Mouse (Mus musculus): ENCODE measurements around the gene Cpped1. TPM values are rescaled to one million over a fixed set of nuclear protein-coding genes. Genes with fewer than 3 reads are reported as not detected.

The Cpped1 gene
- polyA plus RNA-seq, 1 experiment = 0.37 TPM

GRCm38 (mm10) chr16:11900341-11900740, 8.9 kb downstream of the Cpped1 start:
- Histone ChIP-seq H3K4me3 (replicated peaks) (no peak overlapping the region), H3K9me3 (ENCODE audit: control insufficient read depth, low read length) (no peaks in the 10 kb centered on the region), H3K4me1 (ENCODE audit: control insufficient read depth) (peaks cover 2% of the 10 kb centered on the region), H3K36me3 (ENCODE audit: control insufficient read depth) (peaks cover 18% of the 10 kb centered on the region), H3K27me3 (ENCODE audit: control insufficient read depth) (no peaks in the 10 kb centered on the region)
- TF ChIP-seq GATA1 (IDR thresholded peaks at IDR 0.05; ENCODE audit: low read length) (no peak), TAL1 (IDR thresholded peaks at IDR 0.05; ENCODE audit: low read length) (no peak)

GRCm38 (mm10) chr16:11896411-11896810, 12.8 kb downstream of the Cpped1 start:
- TF ChIP-seq GATA1 (IDR thresholded peaks at IDR 0.05; ENCODE audit: low read length) (no peak), TAL1 (IDR thresholded peaks at IDR 0.05; ENCODE audit: low read length) (no peak)
- H3K4me3 ChIP-seq (replicated peaks) = no peak overlapping the region
- no peaks in the 10 kb centered on the region for H3K27me3 ChIP-seq (ENCODE audit: control insufficient read depth)
- H3K36me3 ChIP-seq (ENCODE audit: control insufficient read depth) = peaks cover 16% of the 10 kb centered on the region
- H3K9me3 ChIP-seq (ENCODE audit: control insufficient read depth, low read length) = no peaks in the 10 kb centered on the region
- peaks cover 2% of the 10 kb centered on the region for H3K4me1 ChIP-seq (ENCODE audit: control insufficient read depth)

- Histone ChIP-seq H3K9me3 (ENCODE audit: control insufficient read depth, low read length) (no peaks in the 10 kb centered on the region), H3K4me1 (ENCODE audit: control insufficient read depth) (peaks cover 2% of the 10 kb centered on the region), H3K36me3 (ENCODE audit: control insufficient read depth) (peaks cover 8% of the 10 kb centered on the region), H3K27me3 (ENCODE audit: control insufficient read depth) (no peaks in the 10 kb centered on the region), H3K4me3 (replicated peaks) (no peak overlapping the region)
- TF ChIP-seq TAL1 (IDR thresholded peaks at IDR 0.05; ENCODE audit: low read length) (no peak), GATA1 (IDR thresholded peaks at IDR 0.05; ENCODE audit: low read length) (no peak)
Observed at GRCm38 (mm10) chr16:11894877-11895276, 14.4 kb downstream of the Cpped1 start.

DNA sequence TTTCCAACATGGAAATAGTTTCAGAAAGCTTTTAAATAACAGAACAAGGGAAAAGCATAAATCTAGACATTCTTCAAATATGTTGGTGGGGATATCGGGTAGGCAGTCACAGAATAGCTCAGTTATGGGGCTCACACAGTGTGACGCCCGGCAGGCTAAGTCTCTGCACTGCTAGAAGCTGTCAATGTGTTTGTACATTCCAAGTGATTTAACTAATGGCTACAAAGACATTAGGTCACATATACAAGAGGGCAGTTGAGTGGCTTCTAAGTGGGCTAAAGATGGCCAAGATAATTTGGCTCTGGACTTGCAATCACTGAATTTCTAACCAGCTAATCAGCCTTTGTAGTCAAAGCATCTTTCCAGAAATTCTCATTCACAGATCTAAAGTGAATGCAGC, 19.1 kb downstream of the Cpped1 start:
- H3K4me1 ChIP-seq (ENCODE audit: control insufficient read depth) = no peaks in the 10 kb centered on the region
- no peak overlapping the region for H3K4me3 ChIP-seq (replicated peaks)
- H3K36me3 ChIP-seq (ENCODE audit: control insufficient read depth) = peaks cover 30% of the 10 kb centered on the region
- no peaks in the 10 kb centered on the region for H3K27me3 ChIP-seq (ENCODE audit: control insufficient read depth)
- no peaks in the 10 kb centered on the region for H3K9me3 ChIP-seq (ENCODE audit: control insufficient read depth, low read length)
- no peak for TF ChIP-seq TAL1 (IDR thresholded peaks at IDR 0.05; ENCODE audit: low read length)
- TF ChIP-seq GATA1 (IDR thresholded peaks at IDR 0.05; ENCODE audit: low read length) = no peak

- Histone ChIP-seq H3K4me3 (replicated peaks) (no peak overlapping the region), H3K9me3 (ENCODE audit: control insufficient read depth, low read length) (no peaks in the 10 kb centered on the region), H3K36me3 (ENCODE audit: control insufficient read depth) (peaks cover 35% of the 10 kb centered on the region), H3K27me3 (ENCODE audit: control insufficient read depth) (no peaks in the 10 kb centered on the region), H3K4me1 (ENCODE audit: control insufficient read depth) (no peaks in the 10 kb centered on the region)
- TF ChIP-seq GATA1 (IDR thresholded peaks at IDR 0.05; ENCODE audit: low read length) (no peak), TAL1 (IDR thresholded peaks at IDR 0.05; ENCODE audit: low read length) (no peak)
Observed at GRCm38 (mm10) chr16:11889741-11890140, 19.5 kb downstream of the Cpped1 start.

DNA sequence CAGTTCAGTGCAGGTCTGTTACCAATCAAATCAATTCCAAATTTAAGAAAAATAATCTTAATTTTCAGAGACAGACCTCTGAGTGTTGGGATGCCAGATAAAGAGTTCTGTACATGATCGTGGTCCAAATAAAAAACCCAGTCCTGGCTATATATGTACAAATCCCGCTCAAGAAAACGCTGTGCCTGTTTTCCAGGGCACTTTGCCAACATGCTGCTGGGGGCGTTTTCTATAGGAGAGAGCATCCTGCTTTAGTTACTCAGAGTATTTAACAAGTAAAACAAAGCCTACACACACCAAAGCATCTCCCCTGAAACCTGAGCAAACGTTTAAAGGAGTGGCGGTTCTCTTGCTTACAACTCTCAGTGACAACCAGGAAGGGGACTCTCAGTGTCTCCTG, 27.4 kb downstream of the Cpped1 start:
- Histone ChIP-seq H3K9me3 (ENCODE audit: control insufficient read depth, low read length) (no peaks in the 10 kb centered on the region), H3K4me1 (ENCODE audit: control insufficient read depth) (no peaks in the 10 kb centered on the region), H3K4me3 (replicated peaks) (no peak overlapping the region), H3K36me3 (ENCODE audit: control insufficient read depth) (peaks cover 52% of the 10 kb centered on the region), H3K27me3 (ENCODE audit: control insufficient read depth) (no peaks in the 10 kb centered on the region)
- TF ChIP-seq TAL1 (IDR thresholded peaks at IDR 0.05; ENCODE audit: low read length) = no peak
- no peak for TF ChIP-seq GATA1 (IDR thresholded peaks at IDR 0.05; ENCODE audit: low read length)

- TF ChIP-seq TAL1 (IDR thresholded peaks at IDR 0.05; ENCODE audit: low read length) = no peak
- TF ChIP-seq GATA1 (IDR thresholded peaks at IDR 0.05; ENCODE audit: low read length) = no peak
- H3K36me3 ChIP-seq (ENCODE audit: control insufficient read depth) = peaks cover 48% of the 10 kb centered on the region
Observed at GRCm38 (mm10) chr16:11880461-11880860, 28.8 kb downstream of the Cpped1 start.

GRCm38 (mm10) chr16:11879196-11879595, 30.0 kb downstream of the Cpped1 start:
- TF ChIP-seq GATA1 (IDR thresholded peaks at IDR 0.05; ENCODE audit: low read length) (no peak), TAL1 (IDR thresholded peaks at IDR 0.05; ENCODE audit: low read length) (no peak)
- H3K9me3 ChIP-seq (ENCODE audit: control insufficient read depth, low read length) = no peaks in the 10 kb centered on the region
- no peaks in the 10 kb centered on the region for H3K27me3 ChIP-seq (ENCODE audit: control insufficient read depth)
- peaks cover 37% of the 10 kb centered on the region for H3K36me3 ChIP-seq (ENCODE audit: control insufficient read depth)
- H3K4me3 ChIP-seq (replicated peaks) = no peak overlapping the region
- H3K4me1 ChIP-seq (ENCODE audit: control insufficient read depth) = no peaks in the 10 kb centered on the region

More at GRCm38 (mm10) chr16:11880461-11880860, 28.8 kb downstream of the Cpped1 start:
- no peaks in the 10 kb centered on the region for H3K4me1 ChIP-seq (ENCODE audit: control insufficient read depth)
- H3K9me3 ChIP-seq (ENCODE audit: control insufficient read depth, low read length) = no peaks in the 10 kb centered on the region
- no peak overlapping the region for H3K4me3 ChIP-seq (replicated peaks)
- no peaks in the 10 kb centered on the region for H3K27me3 ChIP-seq (ENCODE audit: control insufficient read depth)

DNA sequence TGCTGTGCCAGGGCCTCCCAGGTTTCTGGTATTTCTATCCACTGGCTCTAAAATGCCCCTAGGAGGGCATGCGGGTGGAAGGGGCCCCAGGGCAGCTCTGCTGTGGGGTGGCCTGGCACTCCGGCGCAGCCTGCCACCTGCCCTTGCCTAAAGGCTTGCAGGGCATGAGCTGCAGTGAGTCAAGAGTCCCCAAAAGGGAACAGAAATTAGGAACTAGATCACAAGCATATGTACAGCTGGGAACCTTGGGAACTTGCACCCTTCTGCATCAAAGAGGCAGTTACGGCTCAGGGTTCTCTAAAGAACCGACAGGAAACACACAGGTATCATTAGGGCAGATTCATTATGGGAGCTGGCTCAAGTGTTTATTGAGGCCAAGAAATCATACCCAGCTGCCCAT, 34.0 kb downstream of the Cpped1 start:
- TF ChIP-seq TAL1 (IDR thresholded peaks at IDR 0.05; ENCODE audit: low read length) = no peak
- TF ChIP-seq GATA1 (IDR thresholded peaks at IDR 0.05; ENCODE audit: low read length) = no peak
- Histone ChIP-seq H3K27me3 (ENCODE audit: control insufficient read depth) (no peaks in the 10 kb centered on the region), H3K4me3 (replicated peaks) (no peak overlapping the region), H3K36me3 (ENCODE audit: control insufficient read depth) (peaks cover 44% of the 10 kb centered on the region), H3K9me3 (ENCODE audit: control insufficient read depth, low read length) (no peaks in the 10 kb centered on the region), H3K4me1 (ENCODE audit: control insufficient read depth) (no peaks in the 10 kb centered on the region)

DNA sequence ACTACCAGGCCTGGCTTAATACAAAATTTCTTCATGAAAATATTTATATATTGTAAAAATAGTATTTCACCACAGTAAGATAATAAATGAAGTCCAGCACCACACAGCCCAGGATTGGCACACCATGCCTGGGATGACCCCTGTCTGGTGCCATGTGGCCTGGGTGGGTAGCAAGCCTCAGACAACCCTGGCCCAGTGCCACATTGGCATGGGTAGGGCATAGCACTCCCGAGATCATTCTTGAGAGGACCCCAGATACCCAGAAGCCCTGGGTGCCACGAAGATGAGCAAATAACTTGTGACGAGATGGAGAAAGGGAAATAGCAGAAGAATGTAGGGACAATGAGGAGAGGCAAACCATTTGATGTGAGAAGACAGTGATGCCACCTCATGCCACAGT, 36.0 kb downstream of the Cpped1 start:
- TF ChIP-seq GATA1 (IDR thresholded peaks at IDR 0.05; ENCODE audit: low read length) (no peak), TAL1 (IDR thresholded peaks at IDR 0.05; ENCODE audit: low read length) (no peak)

More for the DNA sequence above, 36.0 kb downstream of the Cpped1 start:
- Histone ChIP-seq H3K4me3 (replicated peaks) (no peak overlapping the region), H3K27me3 (ENCODE audit: control insufficient read depth) (no peaks in the 10 kb centered on the region), H3K4me1 (ENCODE audit: control insufficient read depth) (no peaks in the 10 kb centered on the region; the same call in 1 of the 2 replicates), H3K36me3 (ENCODE audit: control insufficient read depth) (peaks cover 38% of the 10 kb centered on the region), H3K9me3 (ENCODE audit: control insufficient read depth, low read length) (no peaks in the 10 kb centered on the region)
